Mouse (Mus musculus) MEL (cell line): ENCODE data around the gene Gm7694. TPM values are rescaled to one million over a fixed set of nuclear protein-coding genes. Genes with fewer than 3 reads are reported as not detected.
A peak's percentile ranks its signal among the peaks of the same experiment; 100 is the strongest.

ENCODE experiments used
- DNase-seq: peaks from one replicate; pipeline ENCODE4 v3.0.0; 2011; ENCODE audit warnings: low read depth, low spot score
- H3K27ac ChIP-seq: 2 replicates; pipeline ENCODE4 v1.5.1; 2012; ENCODE audit warnings: low read depth, mild to moderate bottlenecking, control low read depth, low read length, moderate library complexity; ENCODE audit not compliant: control insufficient read depth
- H3K27me3 ChIP-seq, 2 experiments: fragments of 150-350 bp in 1 of 2; sonication (generic) in 1 of 2; 2 replicates each; pipeline ENCODE4 v1.6.1; 2012; ENCODE audit warnings: low read length in 2 of 2, mild to moderate bottlenecking in 2 of 2, improper control_type of control experiment in 1 of 2, moderate library complexity in 1 of 2; ENCODE audit not compliant: insufficient read depth in 2 of 2, control insufficient read depth in 1 of 2
- H3K36me3 ChIP-seq, 2 experiments: 2 replicates each; pipeline ENCODE4 v1.6.1; 2012 to 2014; ENCODE audit warnings: low read length in 2 of 2, improper control_type of control experiment in 1 of 2, inconsistent platforms in 1 of 2, mild to moderate bottlenecking in 1 of 2; ENCODE audit not compliant: insufficient read depth in 2 of 2, control insufficient read depth in 1 of 2
- H3K4me1 ChIP-seq, 2 experiments: fragments of 150-350 bp in 1 of 2; sonication (generic) in 1 of 2; 2 replicates each; pipeline ENCODE4 v1.6.1; 2012; ENCODE audit warnings: low read length in 2 of 2, improper control_type of control experiment in 1 of 2, mild to moderate bottlenecking in 1 of 2; ENCODE audit not compliant: insufficient read depth in 2 of 2, control insufficient read depth in 1 of 2
- H3K4me3 ChIP-seq, 2 experiments: fragments of 150-350 bp in 1 of 2; sonication (generic) in 1 of 2; 2 replicates each; pipeline ENCODE4 v1.5.1; 2012; ENCODE audit warnings: low read depth in 2 of 2, low read length in 2 of 2, mild to moderate bottlenecking in 2 of 2, moderate library complexity in 2 of 2, control low read depth in 1 of 2, improper control_type of control experiment in 1 of 2; ENCODE audit not compliant: control insufficient read depth in 1 of 2, insufficient read depth in 1 of 2
- H3K79me2 ChIP-seq: 2 replicates; pipeline ENCODE4 v1.6.1; 2012; ENCODE audit warnings: mild to moderate bottlenecking, low read length, moderate library complexity; ENCODE audit not compliant: control insufficient read depth, poor library complexity, insufficient read depth
- H3K9ac ChIP-seq: 2 replicates; pipeline ENCODE4 v1.6.1; 2012; ENCODE audit warnings: low read depth, mild to moderate bottlenecking, control low read depth, low read length, moderate library complexity; ENCODE audit not compliant: control insufficient read depth, poor library complexity, severe bottlenecking
- H3K9me3 ChIP-seq: fragments of 150-350 bp; sonication (generic); replicated peaks from 2 replicates; pipeline ENCODE4 v1.6.1; 2012; ENCODE audit warnings: mild to moderate bottlenecking, low read length, improper control_type of control experiment, moderate library complexity; ENCODE audit not compliant: insufficient read depth
- BHLHE40 ChIP-seq: IDR thresholded peaks from 2 replicates; pipeline ENCODE4 v1.6.1; 2012; ENCODE audit warnings: low read depth, mild to moderate bottlenecking, inconsistent platforms, low read length, improper control_type of control experiment, borderline replicate concordance
- CHD1 ChIP-seq: IDR thresholded peaks from 2 replicates; pipeline ENCODE4 v1.6.1; 2012; ENCODE audit warnings: low read depth, mild to moderate bottlenecking, inconsistent platforms, low read length, improper control_type of control experiment
- CTCF ChIP-seq, 3 experiments: IDR thresholded peaks in 2 of 3; conservative IDR thresholded peaks in 1 of 3; 2 replicates each; pipeline ENCODE4 v1.5.1; 2011 to 2012; ENCODE audit warnings: low read length in 3 of 3, low read depth in 2 of 3, mild to moderate bottlenecking in 2 of 3, improper control_type of control experiment in 1 of 3, inconsistent platforms in 1 of 3, mixed read lengths in 1 of 3, moderate library complexity in 1 of 3; ENCODE audit not compliant: control insufficient read depth in 1 of 3, insufficient read depth in 1 of 3, poor library complexity in 1 of 3, severe bottlenecking in 1 of 3
- ELF1 ChIP-seq: IDR thresholded peaks from 2 replicates; pipeline ENCODE4 v1.6.1; 2014; ENCODE audit warnings: low read depth, mild to moderate bottlenecking, inconsistent platforms, low read length, improper control_type of control experiment, moderate library complexity
- GATA1 ChIP-seq: IDR thresholded peaks from 2 replicates; pipeline ENCODE4 v1.6.1; 2011; ENCODE audit warnings: low read depth, low read length, improper control_type of control experiment
- MAFK ChIP-seq: IDR thresholded peaks from 2 replicates; pipeline ENCODE4 v1.6.1; 2011; ENCODE audit warnings: low read depth, mild to moderate bottlenecking, low read length, improper control_type of control experiment, borderline replicate concordance
- MEF2A ChIP-seq: IDR thresholded peaks from 2 replicates; pipeline ENCODE4 v1.6.1; 2014; ENCODE audit warnings: low read depth, mild to moderate bottlenecking, inconsistent platforms, low read length, improper control_type of control experiment; ENCODE audit not compliant: poor library complexity, insufficient replicate concordance, severe bottlenecking; ENCODE audit errors: extremely low read depth
- MXI1 ChIP-seq: IDR thresholded peaks from 2 replicates; pipeline ENCODE4 v1.6.1; 2011; ENCODE audit warnings: mild to moderate bottlenecking, low read depth, low read length, improper control_type of control experiment
- MYB ChIP-seq: IDR thresholded peaks from 2 replicates; pipeline ENCODE4 v1.6.1; 2011; ENCODE audit warnings: mild to moderate bottlenecking, low read depth, low read length, improper control_type of control experiment
- NELFE ChIP-seq: IDR thresholded peaks from 2 replicates; pipeline ENCODE4 v1.6.1; 2011; ENCODE audit warnings: low read depth, low read length, improper control_type of control experiment
- POLR2A ChIP-seq, 2 experiments: IDR thresholded peaks; 2 replicates each; pipeline ENCODE4 v1.6.1; 2011 to 2012; ENCODE audit warnings: low read length in 2 of 2, mild to moderate bottlenecking in 2 of 2, control low read depth in 1 of 2, improper control_type of control experiment in 1 of 2, low read depth in 1 of 2, moderate library complexity in 1 of 2; ENCODE audit not compliant: control insufficient read depth in 1 of 2, insufficient read depth in 1 of 2, poor library complexity in 1 of 2
- POLR2AphosphoS2 ChIP-seq: IDR thresholded peaks from 2 replicates; pipeline ENCODE4 v1.6.1; 2011; ENCODE audit warnings: low read length, improper control_type of control experiment
- RAD21 ChIP-seq: IDR thresholded peaks from 2 replicates; pipeline ENCODE4 v1.6.1; 2011; ENCODE audit warnings: mild to moderate bottlenecking, low read depth, low read length, improper control_type of control experiment
- SIN3A ChIP-seq: IDR thresholded peaks from 2 replicates; pipeline ENCODE4 v1.6.1; 2012; ENCODE audit warnings: low read length, improper control_type of control experiment, inconsistent platforms
- SMC3 ChIP-seq: IDR thresholded peaks from 2 replicates; pipeline ENCODE4 v1.6.1; 2011; ENCODE audit warnings: low read depth, low read length, improper control_type of control experiment
- TAL1 ChIP-seq: IDR thresholded peaks from 2 replicates; pipeline ENCODE4 v1.6.1; 2012; ENCODE audit warnings: mild to moderate bottlenecking, inconsistent platforms, low read length, moderate library complexity, mixed read lengths
- TCF12 ChIP-seq: IDR thresholded peaks from 2 replicates; pipeline ENCODE4 v1.6.1; 2014; ENCODE audit warnings: low read depth, mild to moderate bottlenecking, inconsistent platforms, low read length, improper control_type of control experiment, moderate library complexity
- ZC3H11A ChIP-seq: IDR thresholded peaks from 2 replicates; pipeline ENCODE4 v1.6.1; 2012; ENCODE audit warnings: low read depth, mild to moderate bottlenecking, inconsistent platforms, low read length, improper control_type of control experiment
- ZKSCAN1 ChIP-seq: IDR thresholded peaks from 2 replicates; pipeline ENCODE4 v1.6.1; 2012; ENCODE audit warnings: low read depth, mild to moderate bottlenecking, inconsistent platforms, low read length, improper control_type of control experiment, moderate library complexity
- ZMIZ1 ChIP-seq: IDR thresholded peaks from 2 replicates; pipeline ENCODE4 v1.6.1; 2012; ENCODE audit warnings: low read depth, mild to moderate bottlenecking, inconsistent platforms, low read length, improper control_type of control experiment, moderate library complexity
- ZNF384 ChIP-seq: IDR thresholded peaks from 2 replicates; pipeline ENCODE4 v1.6.1; 2012; ENCODE audit warnings: low read depth, mild to moderate bottlenecking, inconsistent platforms, low read length, improper control_type of control experiment
- polyA plus RNA-seq, 2 experiments: library from polyadenylated mRNA; stranded (reverse) in 1 of 2; unstranded in 1 of 2; fragments of >175 nt in 1 of 2; fragments of >200 nt in 1 of 2; gene quantifications; 2 replicates each; pipeline versions ENCODE4 v1.2.1 to v1.2.4; 2012; ENCODE audit warnings: low replicate concordance in 2 of 2, low read depth in 1 of 2; ENCODE audit not compliant: insufficient read length in 2 of 2, insufficient read depth in 1 of 2, missing spikeins in 1 of 2
- total RNA-seq: library from RNA; depleted of rRNA; stranded (reverse); fragments of 300-350 nt; gene quantifications from 2 replicates; pipeline ENCODE4 v1.2.3, GENCODE M21; 2012

The Gm7694 gene
- total and polyA plus RNA-seq, 3 experiments, result 0.19 to 1.1 TPM; not detected in 1

- Histone ChIP-seq H3K4me1 (no peaks in the 10 kb centered on the region), H3K79me2 (no peaks in the 10 kb centered on the region), H3K36me3 (no peaks in the 10 kb centered on the region), H3K9ac (no peak overlapping the region), H3K27ac (no peak overlapping the region), H3K9me3 (no peaks in the 10 kb centered on the region), H3K4me3 (no peak overlapping the region), H3K27me3 (no peaks in the 10 kb centered on the region)
- no peak for TF ChIP-seq GATA1
- no peak for TF ChIP-seq SMC3
- no peak for DNase-seq
These were observed 37.8 kb upstream of the Gm7694 start for GRCm38 (mm10) chr1:170343906-170344305.

GRCm38 (mm10) chr1:170343081-170343480 is 36.9 kb upstream of the Gm7694 start:
- no peak for DNase-seq
- H3K4me3 ChIP-seq, result no peak overlapping the region
- H3K36me3 ChIP-seq, result no peaks in the 10 kb centered on the region
- no peak overlapping the region for H3K9ac ChIP-seq
- no peak for TF ChIP-seq ZMIZ1
- no peak overlapping the region for H3K27ac ChIP-seq
- H3K9me3 ChIP-seq, result no peaks in the 10 kb centered on the region
- H3K79me2 ChIP-seq, result no peaks in the 10 kb centered on the region
- H3K4me1 ChIP-seq, result no peaks in the 10 kb centered on the region
- no peaks in the 10 kb centered on the region for H3K27me3 ChIP-seq

GRCm38 (mm10) chr1:170339943-170340342 is 33.8 kb upstream of the Gm7694 start:
- Histone ChIP-seq H3K4me3 (no peak overlapping the region), H3K27me3 (no peaks in the 10 kb centered on the region), H3K27ac (no peak overlapping the region), H3K9ac (no peak overlapping the region), H3K36me3 (no peaks in the 10 kb centered on the region), H3K79me2 (no peaks in the 10 kb centered on the region), H3K4me1 (no peaks in the 10 kb centered on the region), H3K9me3 (no peaks in the 10 kb centered on the region)
- TF ChIP-seq ZNF384, result no peak
- no peak for TF ChIP-seq RAD21
- no peak for TF ChIP-seq MYB
- no peak for TF ChIP-seq ZC3H11A
- no peak for TF ChIP-seq NELFE
- TF ChIP-seq BHLHE40, result no peak
- no peak for TF ChIP-seq SIN3A
- no peak for TF ChIP-seq ELF1
- no peak for TF ChIP-seq TAL1
- TF ChIP-seq ZKSCAN1, result no peak
- TF ChIP-seq TCF12, result no peak
- no peak for TF ChIP-seq POLR2A (IDR thresholded peaks at IDR 0.05; ENCODE audit: control insufficient read depth in 1 of 2, insufficient read depth in 1 of 2, low read depth in 1 of 2, low read length in 2 of 2, poor library complexity in 1 of 2)
- TF ChIP-seq MXI1, result no peak
- no peak for TF ChIP-seq CTCF (IDR thresholded peaks at IDR 0.05 in 2 of 3, conservative IDR thresholded peaks at IDR 0.05 in 1 of 3; ENCODE audit: control insufficient read depth in 1 of 3, insufficient read depth in 1 of 3, low read depth in 2 of 3, low read length in 3 of 3, poor library complexity in 1 of 3, severe bottlenecking in 1 of 3)
- TF ChIP-seq MAFK, result no peak
- TF ChIP-seq CHD1, result no peak
- TF ChIP-seq MEF2A, result no peak
- TF ChIP-seq POLR2AphosphoS2, result no peak
- peak; percentile 4 for DNase-seq
